Mouse (Mus musculus): Measurements from ENCODE around the gene Fis1. TPM values are rescaled to one million over a fixed set of nuclear protein-coding genes. Genes with fewer than 3 reads are reported as not detected.
"Not testable (repeated sequence)": the region's sequence is repeated elsewhere in the genome, so short reads cannot be mapped to it uniquely, and the experiment has no call there.

Gene Fis1
- polyA plus RNA-seq, 1 experiment from 2014 or later = 277 TPM

DNA sequence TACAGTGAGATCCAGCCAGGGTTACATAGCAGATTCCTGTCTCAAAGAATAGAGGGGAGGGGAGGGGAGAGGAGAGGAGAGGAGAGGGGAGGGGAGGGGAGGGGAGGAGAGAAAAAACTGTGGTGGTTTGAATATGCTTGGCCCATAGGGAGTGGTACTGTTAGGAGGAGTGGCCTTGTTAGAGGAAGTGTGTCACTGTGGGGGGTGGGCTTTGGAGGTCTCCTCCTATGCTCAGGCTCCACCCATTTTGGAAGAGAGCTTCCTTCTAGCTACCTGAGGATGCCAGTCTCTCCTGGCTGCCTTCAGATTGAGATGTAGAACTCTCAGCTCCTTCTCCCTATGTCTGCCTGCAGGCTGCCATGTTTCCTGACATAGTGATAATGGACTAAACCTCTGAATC, 5.2 kb upstream of the Fis1 start:
- no peaks in the 10 kb centered on the region for H3K9me3 ChIP-seq (replicated peaks)
- H3K36me3 ChIP-seq = no peaks in the 10 kb centered on the region
- H3K4me3 ChIP-seq = no peak overlapping the region
- DNase-seq (ENCODE audit: low spot score) = no peak
- H3K27me3 ChIP-seq (ENCODE audit: low read depth, poor library complexity, severe bottlenecking) = no peaks in the 10 kb centered on the region
- no peaks in the 10 kb centered on the region; the same call in 1 of the 2 replicates for H3K4me1 ChIP-seq
- no peak overlapping the region for H3K27ac ChIP-seq

DNA sequence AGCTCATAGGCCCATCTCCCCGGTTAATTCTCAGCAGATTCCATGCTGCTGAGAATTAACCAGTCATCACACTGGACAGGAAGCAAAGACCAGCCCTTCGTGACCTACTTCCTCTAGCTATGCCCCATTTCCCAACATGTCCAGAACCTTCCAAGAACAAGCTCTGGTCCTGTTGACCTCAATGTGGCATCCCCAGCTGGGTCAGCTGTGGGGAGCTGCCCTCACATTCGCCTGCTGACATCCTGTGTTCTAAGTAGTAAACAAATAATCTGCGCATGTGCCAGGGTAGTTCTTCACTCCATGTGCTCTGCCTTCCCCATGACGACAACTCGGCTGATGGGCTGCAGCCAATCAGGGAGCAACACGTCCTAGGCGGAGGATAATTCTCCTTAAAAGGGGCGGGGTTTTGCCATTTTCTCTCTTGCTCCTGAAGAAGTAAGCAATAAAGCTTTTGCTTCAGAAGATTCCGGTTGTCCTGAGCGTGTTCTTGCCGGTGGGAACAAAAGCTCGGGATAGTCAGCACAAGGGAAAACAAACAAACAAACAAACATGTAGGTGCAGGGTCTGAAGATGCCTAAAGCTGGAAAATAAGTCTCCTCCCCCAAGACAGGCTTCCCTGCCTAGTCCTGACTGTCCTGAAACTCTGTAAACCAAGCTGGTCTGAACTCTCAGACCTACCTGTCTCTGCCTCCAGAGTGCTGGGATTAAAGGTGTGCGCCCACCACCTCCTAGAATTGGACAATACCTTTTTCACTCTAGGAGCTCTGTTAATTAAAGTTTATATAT, 3.3 kb upstream of the Fis1 start:
- H3K4me3 ChIP-seq; H3K36me3 ChIP-seq; H3K9me3 ChIP-seq (replicated peaks); DNase-seq (ENCODE audit: low spot score); H3K27me3 ChIP-seq (ENCODE audit: low read depth, poor library complexity, severe bottlenecking); H3K27ac ChIP-seq; H3K4me1 ChIP-seq: not testable (repeated sequence)
- WGBS = 87% methylated on average over 14 of the region's 14 CpGs

DNA sequence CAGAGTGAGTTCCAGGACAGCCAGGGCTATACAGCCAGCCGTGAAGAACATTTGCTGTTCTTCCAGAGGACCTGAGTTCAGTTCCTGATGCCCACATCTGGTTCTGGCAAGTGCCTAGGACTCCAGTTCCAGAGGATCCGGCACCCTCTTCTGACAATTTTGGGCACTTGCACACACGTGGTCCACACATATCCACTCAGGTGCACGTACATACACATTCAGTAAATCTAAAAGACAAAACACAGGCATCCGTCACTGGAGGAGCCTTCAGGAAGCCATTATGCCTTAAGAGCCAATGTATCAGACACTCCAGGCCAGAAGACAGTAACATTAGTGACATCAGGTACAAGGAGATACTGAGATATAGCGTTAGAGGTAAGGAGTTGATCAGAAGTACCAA, 2.6 kb upstream of the Fis1 start:
- Histone ChIP-seq H3K36me3 (no peaks in the 10 kb centered on the region), H3K27ac (no peak overlapping the region), H3K4me3 (no peak overlapping the region), H3K4me1 (peaks cover 8% of the 10 kb centered on the region), H3K27me3 (ENCODE audit: low read depth, poor library complexity, severe bottlenecking) (no peaks in the 10 kb centered on the region), H3K9me3 (replicated peaks) (no peaks in the 10 kb centered on the region)
- 93% methylated on average over 6 of the region's 6 CpGs for WGBS
- no peak for DNase-seq (ENCODE audit: low spot score)

DNA sequence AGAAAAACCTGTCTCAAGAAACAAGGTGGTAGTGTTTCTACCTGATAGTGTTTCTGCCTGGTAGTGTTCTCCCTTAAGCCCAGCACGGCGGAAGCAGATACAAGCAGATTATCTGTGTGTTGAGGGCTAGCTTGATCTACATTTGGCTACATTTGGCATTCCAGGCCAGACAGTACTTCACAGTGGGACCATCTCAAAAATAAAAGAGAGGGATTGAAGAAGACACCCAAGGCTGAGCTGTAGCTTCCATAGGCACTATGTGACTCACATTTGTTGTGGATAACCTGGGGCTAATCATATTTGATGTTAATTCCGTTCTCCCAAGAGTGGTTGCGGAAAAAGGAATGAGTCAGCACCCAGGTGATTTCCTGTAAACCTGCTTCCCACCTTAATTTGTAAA, 922 bp upstream of the Fis1 start:
- H3K4me1 ChIP-seq = peaks cover 8% of the 10 kb centered on the region
- no peak for DNase-seq (ENCODE audit: low spot score)
- no peaks in the 10 kb centered on the region for H3K9me3 ChIP-seq (replicated peaks)
- no peaks in the 10 kb centered on the region for H3K27me3 ChIP-seq (ENCODE audit: low read depth, poor library complexity, severe bottlenecking)
- WGBS = 77% methylated on average over 4 of the region's 4 CpGs
- no peak overlapping the region for H3K4me3 ChIP-seq
- H3K36me3 ChIP-seq = peaks cover 12% of the 10 kb centered on the region
- no peak overlapping the region for H3K27ac ChIP-seq

DNA sequence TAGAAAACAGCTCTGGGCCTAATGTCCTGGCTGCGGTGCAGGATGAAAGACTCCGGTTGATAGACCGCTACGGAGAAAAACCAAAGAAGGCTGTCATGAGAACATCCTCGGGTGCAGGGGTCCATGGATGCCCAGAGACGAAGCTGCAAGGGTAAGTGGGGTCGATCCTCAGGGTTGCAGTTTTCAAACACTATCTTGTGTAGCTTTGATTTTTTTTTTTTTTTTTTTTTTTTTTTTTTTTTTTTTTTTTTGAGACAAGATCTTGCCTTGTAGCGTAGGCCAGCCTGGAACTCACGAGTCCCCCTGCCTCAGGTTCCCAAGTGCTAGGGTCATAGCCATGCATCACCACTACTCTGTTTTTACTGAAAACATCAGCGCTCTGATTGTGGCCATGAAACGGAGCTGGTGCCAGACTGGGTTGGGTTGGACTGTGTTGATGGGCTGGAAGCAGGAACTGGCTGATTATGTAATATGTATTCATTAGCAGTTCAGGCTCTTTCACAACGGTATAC, 421 bp downstream of the Fis1 start:
- Histone ChIP-seq H3K9me3 (replicated peaks) (no peaks in the 10 kb centered on the region), H3K4me1 (peaks cover 8% of the 10 kb centered on the region), H3K27ac (peak overlapping the region; percentile 81), H3K36me3 (peaks cover 22% of the 10 kb centered on the region), H3K27me3 (ENCODE audit: low read depth, poor library complexity, severe bottlenecking) (no peaks in the 10 kb centered on the region), H3K4me3 (peak overlapping the region; percentile 79)
- no peak for DNase-seq (ENCODE audit: low spot score)
- 4% methylated on average over 12 of the region's 12 CpGs for WGBS

DNA sequence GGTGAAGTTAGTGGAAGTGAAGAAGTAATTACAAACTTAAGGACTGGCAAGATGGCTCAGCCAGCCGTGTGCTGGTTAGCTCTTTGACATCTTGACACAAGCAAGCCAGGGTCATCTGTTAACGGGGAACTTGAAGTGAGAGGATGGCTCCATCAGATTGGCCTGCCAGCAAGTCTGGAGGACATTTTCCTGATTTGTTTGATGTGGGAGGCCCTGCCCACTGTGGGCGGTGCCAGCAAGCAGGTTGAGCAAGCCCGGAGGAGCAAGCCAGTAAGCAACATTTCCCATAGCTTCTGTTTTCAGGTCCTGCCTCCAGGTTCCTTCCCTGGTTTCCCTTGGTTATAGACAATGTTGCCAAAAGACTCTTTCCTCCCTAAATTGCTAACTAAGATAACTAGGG, 2.5 kb downstream of the Fis1 start:
- Histone ChIP-seq H3K9me3 (replicated peaks) (no peaks in the 10 kb centered on the region), H3K27ac (no peak overlapping the region), H3K4me1 (peaks cover 8% of the 10 kb centered on the region), H3K36me3 (peaks cover 40% of the 10 kb centered on the region), H3K27me3 (ENCODE audit: low read depth, poor library complexity, severe bottlenecking) (no peaks in the 10 kb centered on the region), H3K4me3 (no peak overlapping the region)
- WGBS = 78% methylated on average over 4 of the region's 4 CpGs
- no peak for DNase-seq (ENCODE audit: low spot score)

DNA sequence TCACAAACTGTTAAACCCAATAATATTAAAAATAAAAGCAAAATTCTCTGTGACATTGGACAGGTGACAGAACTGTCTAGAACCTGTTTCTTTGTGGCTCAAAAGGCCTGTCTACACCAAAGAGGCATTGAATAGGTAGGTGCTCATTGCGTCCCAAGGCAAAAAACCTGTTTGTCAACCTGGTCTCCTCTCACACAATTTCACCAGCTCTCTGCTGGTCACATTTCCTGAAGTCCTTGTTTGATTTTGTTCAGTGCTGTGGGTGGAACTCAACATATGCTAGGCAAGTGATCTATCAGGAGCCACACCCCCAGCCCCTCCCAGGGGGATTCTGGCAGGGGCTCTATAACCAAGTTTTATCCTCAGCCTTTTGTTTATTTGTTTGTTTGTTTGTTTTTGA, 4.2 kb downstream of the Fis1 start:
- Histone ChIP-seq H3K27me3 (ENCODE audit: low read depth, poor library complexity, severe bottlenecking) (no peaks in the 10 kb centered on the region), H3K4me3 (no peak overlapping the region), H3K9me3 (replicated peaks) (no peaks in the 10 kb centered on the region), H3K27ac (no peak overlapping the region), H3K36me3 (peaks cover 41% of the 10 kb centered on the region), H3K4me1 (peaks cover 16% of the 10 kb centered on the region)
- no peak for DNase-seq (ENCODE audit: low spot score)
- WGBS = 100% methylated on average over 1 of the region's 1 CpGs

DNA sequence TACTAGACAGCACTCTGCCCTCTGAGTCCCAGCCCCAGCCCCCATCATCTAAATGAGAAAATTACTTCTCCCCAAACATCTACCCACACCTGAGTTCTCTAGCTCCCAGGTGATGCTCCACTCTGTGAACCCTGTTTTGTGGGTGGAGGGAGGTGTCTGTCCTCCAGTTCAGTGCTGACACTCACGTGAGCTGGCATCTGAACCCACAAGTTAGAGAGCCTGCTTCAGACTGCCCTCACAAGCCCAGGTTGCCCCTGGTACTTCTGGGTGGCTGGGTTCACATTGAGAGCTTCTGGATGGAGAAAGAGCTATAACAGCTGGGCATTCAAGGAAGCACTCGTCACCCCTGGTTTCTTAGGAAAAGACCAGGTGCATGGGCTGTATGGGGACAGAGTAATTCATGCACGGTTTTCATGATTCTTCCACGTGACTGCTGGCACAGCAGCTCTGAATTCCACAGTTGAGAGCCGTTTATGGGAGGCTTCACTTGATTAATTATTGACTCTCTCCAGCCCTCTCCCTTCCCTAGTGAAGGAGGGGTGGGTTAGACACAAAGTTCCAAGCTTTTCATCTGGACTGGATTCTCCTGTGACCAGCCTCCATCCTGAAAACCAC, 6.0 kb downstream of the Fis1 start:
- Histone ChIP-seq H3K4me3 (no peak overlapping the region), H3K4me1 (peaks cover 18% of the 10 kb centered on the region), H3K36me3 (peaks cover 53% of the 10 kb centered on the region), H3K27me3 (ENCODE audit: low read depth, poor library complexity, severe bottlenecking) (no peaks in the 10 kb centered on the region), H3K27ac (no peak overlapping the region), H3K9me3 (replicated peaks) (no peaks in the 10 kb centered on the region)
- no peak for DNase-seq (ENCODE audit: low spot score)
- 83% methylated on average over 5 of the region's 5 CpGs for WGBS

DNA sequence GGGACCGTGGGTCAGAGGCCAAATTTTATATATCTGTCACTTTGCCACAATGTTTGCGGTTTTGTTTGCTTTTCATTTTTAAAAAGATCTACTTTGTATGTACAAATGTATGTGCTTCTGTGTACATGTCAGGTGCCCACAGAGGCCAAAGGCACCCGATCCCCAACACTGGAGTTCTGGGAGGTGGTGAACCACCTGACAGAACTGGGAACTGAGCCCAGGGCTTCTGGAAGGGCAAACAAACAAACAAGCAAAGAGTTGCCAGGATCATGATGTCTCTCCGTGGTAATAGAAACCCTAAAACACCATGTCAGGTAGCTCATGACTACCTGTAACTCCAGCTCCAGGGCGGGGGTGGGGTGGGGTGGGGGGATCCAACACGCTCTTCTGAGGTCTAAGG, 7.0 kb downstream of the Fis1 start:
- H3K4me3 ChIP-seq = no peak overlapping the region
- H3K27ac ChIP-seq = no peak overlapping the region
- no peaks in the 10 kb centered on the region for H3K27me3 ChIP-seq (ENCODE audit: low read depth, poor library complexity, severe bottlenecking)
- no peak for DNase-seq (ENCODE audit: low spot score)
- H3K4me1 ChIP-seq = peaks cover 16% of the 10 kb centered on the region
- 96% methylated on average over 6 of the region's 6 CpGs for whole genome bisulfite sequencing
- no peaks in the 10 kb centered on the region for H3K9me3 ChIP-seq (replicated peaks)
- H3K36me3 ChIP-seq = peaks cover 63% of the 10 kb centered on the region

DNA sequence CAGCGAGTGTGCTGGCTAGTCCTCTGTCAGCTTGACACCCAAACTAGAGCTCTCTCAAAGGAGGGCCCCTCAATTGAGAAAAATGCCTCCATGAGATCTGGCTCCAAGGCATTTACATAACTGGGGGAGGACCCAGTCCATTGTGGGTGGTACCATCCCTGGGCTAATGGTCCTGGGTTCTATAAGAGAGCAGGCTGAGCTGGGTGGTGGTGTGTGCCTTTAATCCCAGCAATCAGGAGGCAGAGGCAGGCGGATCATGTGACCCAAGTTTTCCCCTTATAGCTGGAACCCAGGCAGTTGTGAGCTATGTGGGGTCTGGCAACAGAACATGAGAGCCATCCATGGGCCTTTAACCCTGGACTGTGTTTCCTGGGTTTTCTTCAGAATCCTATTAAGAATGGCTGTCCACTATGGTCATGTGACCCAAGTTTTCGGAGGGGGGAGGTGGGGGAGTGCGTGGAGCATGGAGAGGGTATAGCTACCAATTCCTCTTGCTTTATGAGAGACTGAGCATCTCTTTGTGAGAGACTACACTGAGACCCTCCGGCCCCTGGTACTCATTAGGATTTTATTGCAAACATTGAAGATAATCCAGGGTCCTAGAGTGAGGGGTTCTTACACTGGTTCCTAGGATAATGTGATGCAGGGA, 8.4 kb downstream of the Fis1 start:
- H3K4me1 ChIP-seq = peaks cover 24% of the 10 kb centered on the region
- no peaks in the 10 kb centered on the region for H3K27me3 ChIP-seq (ENCODE audit: low read depth, poor library complexity, severe bottlenecking)
- peak overlapping the region; percentile 87 for H3K27ac ChIP-seq
- peak overlapping the region; percentile 67 for H3K4me3 ChIP-seq
- H3K36me3 ChIP-seq = peaks cover 71% of the 10 kb centered on the region
- peak; percentile 38 for DNase-seq (ENCODE audit: low spot score)
- no peaks in the 10 kb centered on the region for H3K9me3 ChIP-seq (replicated peaks)
- 24% methylated on average over 5 of the region's 5 CpGs for WGBS

DNA sequence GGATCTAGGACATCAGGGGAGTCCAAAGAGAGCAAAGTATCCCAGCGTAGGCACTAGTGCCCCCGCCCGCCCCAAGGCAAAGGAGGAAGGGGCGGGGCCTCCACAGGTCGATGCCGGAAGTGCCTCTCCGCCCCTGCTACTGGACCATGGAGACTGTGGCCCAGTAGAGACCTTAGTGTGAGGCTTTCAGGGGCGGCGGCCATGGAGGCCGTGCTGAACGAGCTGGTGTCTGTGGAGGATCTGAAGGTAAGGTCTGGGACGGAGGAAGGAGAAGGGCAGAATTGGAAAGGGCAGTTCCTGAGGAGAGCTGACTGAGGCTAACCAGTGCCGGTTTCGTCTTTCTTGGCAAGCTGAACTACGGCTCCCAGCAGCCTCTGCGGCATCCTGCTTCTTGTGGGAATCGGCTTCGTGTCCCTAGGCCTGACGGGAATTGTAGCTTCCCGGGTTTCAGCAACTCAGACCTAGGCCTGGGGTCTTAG, 8.9 kb downstream of the Fis1 start:
- H3K36me3 ChIP-seq = peaks cover 71% of the 10 kb centered on the region
- peak overlapping the region; percentile 87 for H3K27ac ChIP-seq
- no peaks in the 10 kb centered on the region for H3K9me3 ChIP-seq (replicated peaks)
- H3K4me1 ChIP-seq = peaks cover 27% of the 10 kb centered on the region
- 0% methylated on average over 20 of the region's 20 CpGs for WGBS
- no peaks in the 10 kb centered on the region for H3K27me3 ChIP-seq (ENCODE audit: low read depth, poor library complexity, severe bottlenecking)
- H3K4me3 ChIP-seq = peak overlapping the region; percentile 67
- DNase-seq (ENCODE audit: low spot score) = peak; percentile 94

DNA sequence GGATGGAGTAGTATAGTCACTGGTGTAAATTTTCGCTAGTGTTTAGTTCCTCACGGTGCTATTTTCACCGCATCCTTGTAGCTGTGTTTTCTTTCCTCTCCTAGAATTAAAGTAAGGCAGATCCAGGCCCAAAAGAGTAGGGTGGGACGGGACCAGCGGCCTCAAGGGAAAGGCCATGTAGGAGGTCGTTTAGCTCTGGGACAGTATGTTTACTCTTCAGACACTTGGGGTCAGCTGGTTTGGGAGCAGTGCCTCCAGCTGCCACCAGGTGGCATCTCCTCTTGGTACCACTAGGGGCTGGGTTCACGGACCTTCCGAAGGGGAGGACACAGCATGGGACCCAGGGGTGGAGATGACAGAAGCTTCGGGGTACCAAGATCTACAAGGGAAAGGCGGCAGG, 9.4 kb downstream of the Fis1 start:
- Histone ChIP-seq H3K36me3 (peaks cover 72% of the 10 kb centered on the region), H3K27ac (peak overlapping the region; percentile 87), H3K9me3 (replicated peaks) (no peaks in the 10 kb centered on the region), H3K4me3 (peak overlapping the region; percentile 67), H3K4me1 (peaks cover 27% of the 10 kb centered on the region), H3K27me3 (ENCODE audit: low read depth, poor library complexity, severe bottlenecking) (no peaks in the 10 kb centered on the region)
- DNase-seq (ENCODE audit: low spot score) = peak; percentile 84
- 3% methylated on average over 10 of the region's 10 CpGs for WGBS

DNA sequence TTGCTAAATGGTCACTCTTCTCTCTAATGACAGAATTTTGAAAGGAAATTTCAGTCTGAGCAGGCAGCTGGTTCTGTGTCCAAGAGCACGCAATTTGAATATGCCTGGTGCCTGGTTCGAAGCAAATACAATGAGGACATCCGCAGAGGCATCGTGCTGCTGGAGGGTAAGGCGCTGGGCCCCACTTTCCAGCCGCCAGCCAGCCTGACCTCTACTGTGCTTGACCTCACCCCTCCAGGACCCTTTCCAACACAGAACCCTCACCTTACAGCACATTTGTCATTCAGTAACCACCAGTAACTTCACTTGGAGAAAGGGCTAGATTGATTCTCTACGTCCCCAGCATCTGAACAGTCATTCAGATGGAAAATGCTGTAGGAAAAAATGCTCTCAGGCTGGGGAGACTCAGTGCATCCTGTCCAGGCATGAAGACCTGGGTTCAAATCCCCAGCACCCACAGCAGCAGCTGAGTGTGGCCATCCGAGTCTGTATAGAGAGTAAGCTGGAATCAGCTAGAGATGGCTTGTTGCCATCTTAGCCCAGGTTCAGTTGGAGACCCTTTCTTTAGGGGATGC, 10.0 kb downstream of the Fis1 start:
- 75% methylated on average over 8 of the region's 8 CpGs for WGBS
- Histone ChIP-seq H3K9me3 (replicated peaks) (no peaks in the 10 kb centered on the region), H3K27me3 (ENCODE audit: low read depth, poor library complexity, severe bottlenecking) (no peaks in the 10 kb centered on the region), H3K36me3 (peaks cover 74% of the 10 kb centered on the region), H3K27ac (peak overlapping the region; percentile 87; the same call in 1 of the 2 replicates), H3K4me3 (peak overlapping the region; percentile 67), H3K4me1 (peaks cover 27% of the 10 kb centered on the region)
- no peak for DNase-seq (ENCODE audit: low spot score)

Measured in limb, embryonic 10.5 days (tissue).